Mouse (Mus musculus) ES-Bruce4 (cell line): ENCODE measurements around the gene Hhipl1.

Source experiments
- CTCF ChIP-seq: IDR thresholded peaks from one replicate; pipeline ENCODE4 v1.8.1; 2011; ENCODE audit warnings: low read depth, low read length
- EP300 ChIP-seq: IDR thresholded peaks from 2 replicates; pipeline ENCODE4 v1.6.1; 2011; ENCODE audit warnings: low read depth, low read length; ENCODE audit not compliant: insufficient read depth
- POLR2A ChIP-seq: IDR thresholded peaks from one replicate; pipeline ENCODE4 v1.8.1; 2011; ENCODE audit warnings: low read length; ENCODE audit not compliant: insufficient read depth

- TF ChIP-seq POLR2A (no peak), CTCF (no peak), EP300 (no peak)
These were observed 35.7 kb upstream of the Hhipl1 start for GRCm38 (mm10) chr12:108270240-108270919.
